Mouse (Mus musculus): ENCODE results near the gene Il1rn.
A peak's percentile ranks its signal among the peaks of the same experiment; 100 is the strongest.

Il1rn gene

GRCm38 (mm10) chr2:24336545-24336944 lies at the start of gene Il1rn:
Gene Il1rn, plus strand, starts transcription at chr2:24336853.
- DNase-seq: no peak

GRCm38 (mm10) chr2:24290896-24291295 lies 45.8 kb upstream of the Il1rn start, which contains the start of gene Il1f10:
Gene Il1f10, plus strand, starts transcription at chr2:24291196.
- no peak for DNase-seq

- no peak for DNase-seq
Measured at GRCm38 (mm10) chr2:24294616-24295015, 42.0 kb upstream of the Il1rn start.

GRCm38 (mm10) chr2:24296837-24297236 lies 39.8 kb upstream of the Il1rn start:
- DNase-seq: peak; percentile 33

- no peak for DNase-seq
Measured at GRCm38 (mm10) chr2:24311302-24312001, 25.2 kb upstream of the Il1rn start.

- no peak for DNase-seq
Measured at GRCm38 (mm10) chr2:24316919-24317318, 19.7 kb upstream of the Il1rn start.

GRCm38 (mm10) chr2:24317919-24318598 lies 18.6 kb upstream of the Il1rn start:
- no peak for DNase-seq

- no peak for DNase-seq
Measured at GRCm38 (mm10) chr2:24335333-24335732, 1.3 kb upstream of the Il1rn start.

- no peak for DNase-seq
Measured at GRCm38 (mm10) chr2:24341395-24341885, 4.8 kb downstream of the Il1rn start.

GRCm38 (mm10) chr2:24344619-24345018 lies 8.0 kb downstream of the Il1rn start:
- DNase-seq: no peak

- DNase-seq: no peak
Measured at GRCm38 (mm10) chr2:24345056-24345455, 8.4 kb downstream of the Il1rn start.

- no peak for DNase-seq
Measured at GRCm38 (mm10) chr2:24347926-24348325, 11.3 kb downstream of the Il1rn start.

GRCm38 (mm10) chr2:24351159-24351558 lies 14.5 kb downstream of the Il1rn start:
- no peak for DNase-seq

GRCm38 (mm10) chr2:24353042-24353441 lies 16.4 kb downstream of the Il1rn start:
- no peak for DNase-seq

- peak; percentile 40 for DNase-seq
Measured at GRCm38 (mm10) chr2:24357642-24358041, 21.0 kb downstream of the Il1rn start.

GRCm38 (mm10) chr2:24359347-24359746 lies 22.7 kb downstream of the Il1rn start:
- DNase-seq: no peak

GRCm38 (mm10) chr2:24363818-24364217 lies 27.2 kb downstream of the Il1rn start:
- DNase-seq: no peak

GRCm38 (mm10) chr2:24366214-24366975 lies 29.7 kb downstream of the Il1rn start:
- DNase-seq: no peak

GRCm38 (mm10) chr2:24367030-24367894 lies 30.6 kb downstream of the Il1rn start, which contains the start of gene Psd4:
Gene Psd4, plus strand, starts transcription at chr2:24367580.
- peak; percentile 85 for DNase-seq

GRCm38 (mm10) chr2:24367895-24368261 lies 31.2 kb downstream of the Il1rn start:
- DNase-seq: no peak

- no peak for DNase-seq
Measured at GRCm38 (mm10) chr2:24378747-24379450, 42.2 kb downstream of the Il1rn start.

Data from kidney, postnatal 14 days (tissue).